27 mouse cellular contexts compared by ENCODE assay signal in the genomic region with DNA sequence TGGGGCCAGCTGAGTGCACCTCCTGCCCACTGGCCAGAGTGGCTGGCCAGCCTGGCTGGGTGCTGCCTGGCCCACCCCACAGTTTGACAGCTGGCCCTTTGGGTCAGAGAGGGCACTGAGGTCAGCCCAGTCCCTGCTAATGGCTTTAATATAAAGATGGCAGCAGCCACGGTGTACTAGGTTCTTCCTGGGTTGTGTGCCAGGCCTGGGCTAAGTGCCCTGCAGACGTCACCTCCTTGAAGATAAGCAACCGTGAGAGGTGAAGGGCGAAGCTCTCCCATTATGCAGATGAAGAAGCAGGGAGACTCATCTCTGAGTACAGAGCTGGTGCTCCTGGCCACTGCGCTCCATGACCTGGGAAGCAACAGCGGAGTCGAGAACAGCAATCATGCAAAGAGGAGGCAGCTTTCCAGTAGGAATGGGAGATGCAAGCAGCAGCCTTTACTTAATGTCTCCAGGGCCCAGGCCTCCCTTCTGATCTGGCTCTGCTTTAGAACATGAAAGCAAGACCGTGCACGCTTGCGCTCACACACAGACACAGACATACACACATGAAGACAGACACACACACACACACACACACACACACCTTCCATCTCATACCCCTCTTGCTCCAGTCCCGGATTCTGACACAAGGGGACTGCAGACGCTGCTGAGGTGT.
DNase-seq lines count a peak whose midpoint lies in the region; ATAC-seq lines count a peak whose summit lies in the region.
"Had no signal": no experiment of that assay in that cellular context is flagged by ENCODE, and none has a peak within 500 bp of the region (broad histone marks: within the 10 kb centered on the region; RNA-seq: fewer than 3 reads in every experiment).

No protein-coding gene starts in this region.

- H3K36me3 ChIP-seq in hindbrain, embryonic 12.5 days: no peaks in the 10 kb centered on the region
- no peaks in the 10 kb centered on the region for H3K36me3 ChIP-seq in hindbrain, embryonic 14.5 days (replicated peaks; ENCODE audit: control insufficient read depth, insufficient read depth)
- H3K36me3 ChIP-seq in neural tube, embryonic 14.5 days (ENCODE audit: control insufficient read depth, insufficient read depth, low read length): no peaks in the 10 kb centered on the region
- no peaks in the 10 kb centered on the region for H3K36me3 ChIP-seq in midbrain, embryonic 12.5 days
- H3K36me3 ChIP-seq: embryonic facial prominence, embryonic 12.5 days; forebrain, embryonic 15.5 days; heart, embryonic 13.5 days; kidney, embryonic 15.5 days; liver, embryonic 15.5 days; lung, embryonic 15.5 days had no signal

- no peak overlapping the region for H3K9ac ChIP-seq in hindbrain, embryonic 12.5 days
- no peak overlapping the region for H3K9ac ChIP-seq in hindbrain, embryonic 14.5 days
- no peak overlapping the region for H3K9ac ChIP-seq in neural tube, embryonic 14.5 days (replicated peaks; ENCODE audit: low read depth, low read length)
- H3K9ac ChIP-seq in midbrain, embryonic 12.5 days (replicated peaks): no peak overlapping the region
- H3K9ac ChIP-seq: embryonic facial prominence, embryonic 12.5 days; forebrain, embryonic 15.5 days; heart, embryonic 13.5 days; kidney, embryonic 15.5 days; liver, embryonic 15.5 days; lung, embryonic 15.5 days had no signal

- H3K4me1 ChIP-seq in hindbrain, embryonic 12.5 days: peaks cover 42% of the 10 kb centered on the region
- H3K4me1 ChIP-seq in hindbrain, embryonic 14.5 days (replicated peaks; ENCODE audit: control insufficient read depth, insufficient read depth, low read length): peaks cover 23% of the 10 kb centered on the region
- peaks cover 17% of the 10 kb centered on the region for H3K4me1 ChIP-seq in neural tube, embryonic 14.5 days (ENCODE audit: control insufficient read depth, insufficient read depth, low read length)
- peaks cover 26% of the 10 kb centered on the region for H3K4me1 ChIP-seq in midbrain, embryonic 12.5 days
- H3K4me1 ChIP-seq: liver, embryonic 15.5 days; lung, embryonic 15.5 days; megakaryocyte, embryonic 14.5 days had no signal

- H3K27ac ChIP-seq in hindbrain, embryonic 12.5 days: no peak overlapping the region
- no peak overlapping the region for H3K27ac ChIP-seq in hindbrain, embryonic 14.5 days
- H3K27ac ChIP-seq in neural tube, embryonic 14.5 days (ENCODE audit: low read depth, low read length): 0 out of 2 replicates have a peak overlapping the region, but pooled peaks have one; percentile 16
- 0 out of 2 replicates have a peak overlapping the region, but pooled peaks have one; percentile 12 for H3K27ac ChIP-seq in midbrain, embryonic 12.5 days (replicated peaks)
- H3K27ac ChIP-seq: embryonic facial prominence, embryonic 12.5 days; forebrain, embryonic 15.5 days; heart, embryonic 13.5 days; kidney, embryonic 15.5 days; liver, embryonic 15.5 days; lung, embryonic 15.5 days had no signal

- DNase-seq in hindbrain, embryonic 14.5 days (ENCODE audit: low spot score): no peak
- DNase-seq in neural tube, embryonic 10.5 days (ENCODE audit: extremely low spot score, low spot score): no peak
- DNase-seq in gastrocnemius, adult 8-10 months (ENCODE audit: low spot score in 2 of 2): no peak
- DNase-seq: adrenal gland, postnatal 14 days; cerebellum, adult 9-11 months; gastrocnemius, postnatal 14 days; heart, adult 11 months; heart, postnatal 14 days; kidney, adult 11 months; kidney, postnatal 36 days; liver; lung, postnatal 36 days; right cerebral cortex, postnatal 25 days; spleen, adult 18-20 months had no signal

- no peaks in the 10 kb centered on the region for H3K9me3 ChIP-seq in hindbrain, embryonic 12.5 days (replicated peaks)
- no peaks in the 10 kb centered on the region for H3K9me3 ChIP-seq in hindbrain, embryonic 14.5 days (ENCODE audit: control insufficient read depth, low read length)
- no peaks in the 10 kb centered on the region for H3K9me3 ChIP-seq in neural tube, embryonic 14.5 days (ENCODE audit: control insufficient read depth, low read length)
- no peaks in the 10 kb centered on the region for H3K9me3 ChIP-seq in midbrain, embryonic 12.5 days
- H3K9me3 ChIP-seq: embryonic facial prominence, embryonic 12.5 days; forebrain, embryonic 15.5 days; heart, embryonic 13.5 days; kidney, embryonic 15.5 days; liver, embryonic 15.5 days; lung, embryonic 15.5 days; megakaryocyte, embryonic 14.5 days had no signal

- H3K4me3 ChIP-seq in hindbrain, embryonic 12.5 days: no peak overlapping the region
- H3K4me3 ChIP-seq in hindbrain, embryonic 14.5 days (replicated peaks; ENCODE audit: low read length): no peak overlapping the region
- H3K4me3 ChIP-seq in neural tube, embryonic 14.5 days (ENCODE audit: low read depth, low read length): no peak overlapping the region
- no peak overlapping the region for H3K4me3 ChIP-seq in midbrain, embryonic 12.5 days
- H3K4me3 ChIP-seq: embryonic facial prominence, embryonic 12.5 days; erythroblast, embryonic 14.5 days; forebrain, embryonic 15.5 days; heart, embryonic 13.5 days; kidney, embryonic 15.5 days; liver, embryonic 15.5 days; lung, embryonic 15.5 days; megakaryocyte, embryonic 14.5 days; myocyte had no signal

- H3K4me2 ChIP-seq in hindbrain, embryonic 12.5 days (replicated peaks): no peak overlapping the region
- no peak overlapping the region for H3K4me2 ChIP-seq in hindbrain, embryonic 14.5 days (replicated peaks)
- H3K4me2 ChIP-seq in neural tube, embryonic 14.5 days (ENCODE audit: low read depth, low read length): no peak overlapping the region
- no peak overlapping the region for H3K4me2 ChIP-seq in midbrain, embryonic 12.5 days (replicated peaks)
- H3K4me2 ChIP-seq: embryonic facial prominence, embryonic 12.5 days; forebrain, embryonic 15.5 days; heart, embryonic 13.5 days; kidney, embryonic 15.5 days; liver, embryonic 15.5 days; lung, embryonic 15.5 days had no signal

- peaks cover 17% of the 10 kb centered on the region for H3K27me3 ChIP-seq in hindbrain, embryonic 12.5 days
- H3K27me3 ChIP-seq in hindbrain, embryonic 14.5 days (ENCODE audit: control insufficient read depth, insufficient read depth, low read length): no peaks in the 10 kb centered on the region
- no peaks in the 10 kb centered on the region; the same call in 1 of the 2 replicates for H3K27me3 ChIP-seq in neural tube, embryonic 14.5 days (ENCODE audit: control insufficient read depth, insufficient read depth, low read length)
- peaks cover 24% of the 10 kb centered on the region for H3K27me3 ChIP-seq in midbrain, embryonic 12.5 days

- 37% methylated on average over 12 of the region's 12 CpGs for WGBS in hindbrain, embryonic 12.5 days
- 35% methylated on average over 12 of the region's 12 CpGs for WGBS in hindbrain, embryonic 14.5 days
- 33% methylated on average over 12 of the region's 12 CpGs for WGBS in neural tube, embryonic 14.5 days
- WGBS in midbrain, embryonic 12.5 days: 33% methylated on average over 12 of the region's 12 CpGs

- ATAC-seq in hindbrain, embryonic 12.5 days (ENCODE audit: low FRiP score): 0 out of 2 replicates have a peak, but pooled peaks have one; percentile 2
- no peak for ATAC-seq in hindbrain, embryonic 14.5 days (ENCODE audit: low FRiP score)
- ATAC-seq in neural tube, embryonic 14.5 days (ENCODE audit: low read depth): peak; percentile 35; the same call in 1 of the 2 replicates
- no peak; the same call in 1 of the 2 replicates for ATAC-seq in midbrain, embryonic 12.5 days (ENCODE audit: low FRiP score, low read depth)
- ATAC-seq in megakaryocyte-erythroid progenitor cell, adult 5-6 weeks (replicated peaks; ENCODE audit: low FRiP score, low TSS enrichment, poor library complexity, severe bottlenecking): no peak

Comparison
In these comparisons a context has a peak if more than half of its experiments do, and no peak if none do; other contexts are left out.
1. ATAC-seq: peak in hindbrain, embryonic 12.5 days (single experiment) and neural tube, embryonic 14.5 days (single experiment); none in hindbrain, embryonic 14.5 days (single experiment), midbrain, embryonic 12.5 days (single experiment) and megakaryocyte-erythroid progenitor cell, adult 5-6 weeks (single experiment).
2. H3K27ac ChIP-seq: peak in neural tube, embryonic 14.5 days (single experiment) and midbrain, embryonic 12.5 days (single experiment); none in hindbrain, embryonic 12.5 days (single experiment) and hindbrain, embryonic 14.5 days (single experiment).